Mouse (Mus musculus) embryonic facial prominence, embryonic 11.5 days (tissue): Measurements from ENCODE around the gene Zfp981. TPM values are rescaled to one million over a fixed set of nuclear protein-coding genes. Genes with fewer than 3 reads are reported as not detected.
A peak's percentile ranks its signal among the peaks of the same experiment; 100 is the strongest.
"Not testable (repeated sequence)": the region's sequence is repeated elsewhere in the genome, so short reads cannot be mapped to it uniquely, and the experiment has no call there.

ENCODE experiments used
- ATAC-seq: fragments of 200-750 bp; cut with Nextera tagmentation; replicated peaks from 2 replicates; pipeline ENCODE4 v1.8.0; 2017; ENCODE audit warnings: low read depth; ENCODE audit not compliant: insufficient number of reproducible peaks, low FRiP score, low TSS enrichment
- DNase-seq: peaks from one replicate; pipeline ENCODE4 v3.0.0-alpha.2; 2015; ENCODE audit warnings: low spot score
- H3K27ac ChIP-seq: fragments of 300-500 bp; sonication (generic); replicated peaks from 2 replicates; pipeline ENCODE4 v1.5.1; 2014; ENCODE audit warnings: mild to moderate bottlenecking, low read depth, low read length, control low read depth
- H3K27me3 ChIP-seq: fragments of 300-500 bp; sonication (generic); 2 replicates; pipeline ENCODE4 v1.6.1; 2014; ENCODE audit warnings: mild to moderate bottlenecking, low read length, moderate library complexity, mixed read lengths; ENCODE audit not compliant: control insufficient read depth, insufficient read depth
- H3K36me3 ChIP-seq: fragments of 300-500 bp; sonication (generic); replicated peaks from 2 replicates; pipeline ENCODE4 v1.6.1; 2014; ENCODE audit warnings: low read depth, mild to moderate bottlenecking, low read length, moderate library complexity, mixed read lengths; ENCODE audit not compliant: control insufficient read depth, insufficient read depth
- H3K4me1 ChIP-seq: fragments of 300-500 bp; sonication (generic); 2 replicates; pipeline ENCODE4 v1.6.1; 2014; ENCODE audit warnings: low read length, mixed read lengths; ENCODE audit not compliant: control insufficient read depth, insufficient read depth
- H3K4me2 ChIP-seq: fragments of 300-500 bp; sonication (generic); 2 replicates; pipeline ENCODE4 v1.6.1; 2014; ENCODE audit warnings: low read depth, mild to moderate bottlenecking, control low read depth, low read length, moderate library complexity
- H3K4me3 ChIP-seq: fragments of 300-500 bp; sonication (generic); 2 replicates; pipeline ENCODE4 v1.5.1; 2014; ENCODE audit warnings: low read depth, low read length, control low read depth
- H3K9ac ChIP-seq: fragments of 300-500 bp; sonication (generic); replicated peaks from 2 replicates; pipeline ENCODE4 v1.6.1; 2014; ENCODE audit warnings: mild to moderate bottlenecking, control low read depth, low read length
- H3K9me3 ChIP-seq: fragments of 300-500 bp; sonication (generic); replicated peaks from 2 replicates; pipeline ENCODE4 v1.6.1; 2016; ENCODE audit warnings: mild to moderate bottlenecking, low read length, inconsistent platforms, mixed read lengths; ENCODE audit not compliant: control insufficient read depth
- WGBS: fragments of 180-500 bp; shearing (Covaris S2); extraction: QIAGEN DNeasy Blood & Tissue Kit; methylation state at CpG from one replicate; pipeline ENCODE4 v1.1.7; 2014; 5-methylcytosine and 5-hydroxymethylcytosine counted together
- polyA plus RNA-seq: library from polyadenylated mRNA; unstranded; fragments of >200 nt; fragmentation: Nextera tagmentation; extraction: Ambion mirVana; gene quantifications from 2 replicates; pipeline ENCODE4 v1.2.1, GENCODE M21; 2014

Gene Zfp981
- polyA plus RNA-seq, 1 experiment from 2014 or later = not detected

DNA sequence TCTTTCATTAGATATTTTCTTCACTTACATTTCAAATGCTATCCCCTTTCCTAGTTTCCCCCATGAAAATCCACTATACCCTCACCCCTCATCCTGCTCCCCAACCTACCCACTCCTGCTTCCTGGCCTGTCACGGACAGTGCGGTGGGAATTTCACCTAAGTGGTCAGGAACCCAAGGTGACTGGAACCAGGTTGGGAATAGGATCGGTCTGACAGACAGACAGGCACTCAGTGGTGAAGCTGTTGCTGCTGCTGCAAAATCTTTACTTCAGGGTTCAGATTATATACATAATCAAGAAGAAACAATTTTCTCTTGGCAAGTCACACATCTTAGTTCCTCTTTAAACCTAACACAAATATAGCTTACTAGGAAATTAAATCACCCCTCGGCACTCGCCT is 42.0 kb upstream of the Zfp981 start:
- H3K9me3 ChIP-seq = peaks cover 20% of the 10 kb centered on the region
- not testable (repeated sequence) for DNase-seq

DNA sequence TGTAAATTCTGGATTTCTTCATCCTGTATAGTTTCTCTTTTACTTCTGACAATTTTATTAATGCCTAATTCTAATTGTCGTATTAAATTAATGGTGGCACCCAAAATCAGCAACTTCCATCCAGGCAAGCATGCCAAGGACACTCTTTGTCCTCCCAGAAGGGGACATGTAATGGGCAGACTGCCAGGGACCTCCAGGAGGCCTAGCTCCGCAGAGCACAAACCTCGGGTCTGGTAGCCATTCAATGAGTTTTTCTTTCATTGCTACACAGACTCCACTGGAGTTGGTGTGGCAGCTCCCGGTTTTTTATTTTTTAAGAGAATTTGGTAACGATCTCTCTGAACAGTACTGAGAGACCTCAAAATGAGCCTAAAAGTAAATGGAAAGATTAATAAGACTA is 41.1 kb upstream of the Zfp981 start:
- H3K27me3 ChIP-seq, H3K9ac ChIP-seq, H3K4me1 ChIP-seq, H3K4me2 ChIP-seq, DNase-seq, H3K4me3 ChIP-seq, H3K27ac ChIP-seq, ATAC-seq, H3K36me3 ChIP-seq: not testable (repeated sequence)
- peaks cover 15% of the 10 kb centered on the region for H3K9me3 ChIP-seq
- 81% methylated on average over 5 of the region's 5 CpGs for WGBS

More for the DNA sequence above, 42.0 kb upstream of the Zfp981 start:
- H3K27ac ChIP-seq, H3K36me3 ChIP-seq, H3K4me3 ChIP-seq, ATAC-seq, H3K4me1 ChIP-seq, H3K27me3 ChIP-seq, H3K9ac ChIP-seq, H3K4me2 ChIP-seq: not testable (repeated sequence)
- WGBS = 81% methylated on average over 5 of the region's 5 CpGs

DNA sequence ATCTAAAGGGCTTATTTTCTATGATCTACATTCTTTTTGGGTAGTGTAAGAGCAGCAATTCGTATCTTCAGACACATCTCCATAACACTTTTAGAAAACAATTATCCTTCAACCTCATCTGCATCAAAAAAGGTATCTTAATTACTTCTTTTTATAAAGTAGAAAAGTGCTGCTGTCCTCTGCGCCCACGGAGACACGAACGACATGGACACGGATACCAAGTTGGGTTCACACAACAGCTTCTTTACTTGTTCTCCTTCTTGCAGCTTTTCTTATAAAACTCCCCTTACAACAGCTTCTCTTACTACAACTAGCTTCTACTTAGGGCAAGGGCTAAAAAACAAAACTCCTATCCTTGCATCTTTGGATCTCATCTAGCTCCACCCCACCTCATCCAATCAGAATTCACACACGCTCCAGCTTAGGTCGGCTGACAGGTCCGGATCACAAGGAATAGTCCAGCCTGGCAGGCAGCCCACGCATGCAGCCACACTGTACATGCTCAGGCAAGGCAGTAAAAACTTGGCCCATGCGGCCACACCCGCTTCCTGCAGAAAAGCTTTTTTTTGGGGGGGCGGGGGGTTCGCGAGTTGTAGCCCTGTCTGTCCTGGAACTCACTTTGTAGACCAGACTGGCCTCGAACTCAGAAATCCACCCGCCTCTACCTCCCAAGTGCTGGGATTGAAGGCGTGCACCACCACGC is 38.0 kb upstream of the Zfp981 start:
- H3K27me3 ChIP-seq, H3K9ac ChIP-seq, H3K27ac ChIP-seq, H3K4me2 ChIP-seq, H3K36me3 ChIP-seq, H3K9me3 ChIP-seq, DNase-seq, H3K4me3 ChIP-seq, H3K4me1 ChIP-seq: not testable (repeated sequence)
- WGBS = 89% methylated on average over 17 of the region's 19 CpGs
- peak; percentile 63; the same call in 1 of the 2 replicates for ATAC-seq

DNA sequence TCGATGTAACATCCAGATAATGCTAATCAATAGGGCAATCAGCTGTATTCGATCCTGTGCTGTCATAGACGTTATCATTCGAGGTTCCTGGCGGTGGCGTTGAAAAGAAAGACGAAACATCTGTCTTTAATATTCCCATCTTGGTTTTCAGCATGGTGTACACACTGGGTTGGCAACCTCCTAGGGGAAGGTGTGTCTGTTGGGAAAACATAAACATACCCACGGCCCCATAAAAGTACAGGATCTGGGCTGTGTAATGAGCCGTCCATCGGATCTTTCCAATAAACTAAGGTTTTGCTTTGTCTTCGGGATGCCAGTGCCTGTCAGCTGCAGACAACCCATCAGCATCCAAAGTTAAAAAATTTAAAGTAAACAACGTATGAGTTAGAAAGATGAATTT is 31.8 kb upstream of the Zfp981 start:
- H3K4me3 ChIP-seq, H3K4me1 ChIP-seq, ATAC-seq, H3K36me3 ChIP-seq, H3K4me2 ChIP-seq, H3K9me3 ChIP-seq, H3K27me3 ChIP-seq, DNase-seq, H3K9ac ChIP-seq, H3K27ac ChIP-seq: not testable (repeated sequence)
- 94% methylated on average over 9 of the region's 12 CpGs for WGBS

DNA sequence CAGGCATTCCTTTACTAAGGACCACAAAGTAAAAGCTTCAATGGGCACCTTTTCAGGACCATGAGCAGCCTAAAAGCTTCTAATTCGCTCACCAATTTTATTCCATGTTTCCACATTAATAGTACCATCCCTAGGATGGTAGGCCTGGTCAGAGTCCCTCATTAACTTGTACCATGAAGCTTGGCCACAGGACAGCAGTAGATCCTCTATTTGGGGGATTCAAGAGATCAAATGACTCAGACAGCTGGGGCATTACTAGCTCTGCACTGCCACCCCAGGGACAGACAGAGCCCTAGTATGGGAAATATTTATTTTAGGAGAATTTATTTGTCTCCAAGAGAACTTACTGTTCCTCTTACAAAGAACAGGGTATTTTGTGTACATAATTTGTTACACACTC is 27.6 kb upstream of the Zfp981 start:
- not testable (repeated sequence) for DNase-seq, H3K27me3 ChIP-seq, H3K9ac ChIP-seq, H3K4me2 ChIP-seq, H3K4me1 ChIP-seq, H3K4me3 ChIP-seq, H3K27ac ChIP-seq, H3K9me3 ChIP-seq, H3K36me3 ChIP-seq
- no CpG with 5 or more reads among the region's 1 CpGs for WGBS
- ATAC-seq = peak; percentile 58; the same call in 1 of the 2 replicates

DNA sequence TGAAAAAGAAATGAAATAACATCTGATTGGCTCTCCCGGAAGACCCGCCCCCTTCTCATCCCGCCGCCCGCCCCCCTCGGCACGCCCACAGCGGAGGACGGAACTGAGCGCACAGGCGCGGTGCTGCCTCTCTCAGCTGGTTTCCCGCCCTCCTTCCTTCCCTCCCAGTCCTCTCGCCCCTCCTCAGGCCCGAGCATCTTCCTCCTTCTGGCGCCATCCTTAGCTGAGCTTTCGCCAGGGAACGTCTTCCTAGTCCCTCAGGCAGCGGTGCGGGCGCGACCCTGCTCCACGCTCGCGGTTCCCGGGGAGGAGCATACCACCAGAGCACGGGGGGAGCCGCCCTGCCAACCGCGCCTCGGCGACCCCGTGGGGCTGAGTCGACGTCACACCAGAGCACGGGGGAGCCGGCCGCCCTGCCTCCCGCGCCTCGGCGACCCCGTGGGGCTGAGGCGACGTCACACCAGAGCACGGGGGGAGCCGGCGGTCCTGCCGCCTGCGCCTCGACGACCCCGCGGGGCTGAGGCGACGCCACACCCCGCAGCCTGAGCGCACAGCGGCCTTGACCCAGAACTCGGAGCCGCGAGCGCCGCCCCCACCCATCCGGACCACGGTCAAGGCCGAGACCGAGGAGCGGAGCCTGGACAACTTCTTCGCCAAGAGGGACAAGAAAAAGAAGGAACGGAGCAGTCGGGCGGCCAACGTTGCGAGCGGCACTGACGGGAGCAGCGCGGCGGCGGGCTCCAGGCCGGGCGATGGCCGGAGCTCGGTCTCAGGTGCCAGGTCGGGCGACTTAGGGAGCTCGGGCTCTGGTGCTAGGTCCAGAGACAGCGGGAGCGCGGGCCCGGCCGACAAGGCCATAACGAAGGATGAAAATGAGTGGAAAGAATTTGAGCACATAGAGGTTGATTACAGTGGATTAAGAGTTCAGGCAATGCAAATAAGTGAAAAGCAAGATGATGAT is 26.8 kb upstream of the Zfp981 start:
- H3K27me3 ChIP-seq, H3K9ac ChIP-seq, H3K4me1 ChIP-seq, H3K4me3 ChIP-seq, H3K4me2 ChIP-seq, H3K27ac ChIP-seq, H3K9me3 ChIP-seq, DNase-seq, H3K36me3 ChIP-seq: not testable (repeated sequence)
- ATAC-seq = peak; percentile 95
- 61% methylated on average over 53 of the region's 94 CpGs for WGBS

DNA sequence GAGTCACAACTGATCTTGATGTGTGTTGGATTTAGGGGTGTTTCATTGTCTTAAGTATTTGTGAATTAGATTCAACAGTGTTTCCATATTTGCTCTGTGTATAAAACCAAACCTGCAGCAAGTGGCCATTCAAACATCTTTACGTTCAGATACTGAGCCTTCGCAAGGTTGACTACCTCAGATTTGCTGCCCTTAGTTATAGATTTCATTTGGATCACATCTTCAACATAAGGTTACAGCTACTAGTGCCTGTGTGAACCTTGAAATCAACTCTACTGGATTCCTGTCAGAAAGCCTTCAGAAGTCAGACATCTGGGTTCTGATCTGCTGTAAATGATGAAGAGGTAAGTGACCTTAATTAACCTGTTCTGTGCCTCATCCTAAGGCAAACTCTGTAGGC is 25.6 kb upstream of the Zfp981 start:
- H3K9me3 ChIP-seq = peaks cover 13% of the 10 kb centered on the region
- H3K27me3 ChIP-seq, H3K9ac ChIP-seq, ATAC-seq, DNase-seq, H3K4me1 ChIP-seq, H3K4me2 ChIP-seq, H3K27ac ChIP-seq, H3K4me3 ChIP-seq, H3K36me3 ChIP-seq: not testable (repeated sequence)
- WGBS = 93% methylated on average over 2 of the region's 2 CpGs

DNA sequence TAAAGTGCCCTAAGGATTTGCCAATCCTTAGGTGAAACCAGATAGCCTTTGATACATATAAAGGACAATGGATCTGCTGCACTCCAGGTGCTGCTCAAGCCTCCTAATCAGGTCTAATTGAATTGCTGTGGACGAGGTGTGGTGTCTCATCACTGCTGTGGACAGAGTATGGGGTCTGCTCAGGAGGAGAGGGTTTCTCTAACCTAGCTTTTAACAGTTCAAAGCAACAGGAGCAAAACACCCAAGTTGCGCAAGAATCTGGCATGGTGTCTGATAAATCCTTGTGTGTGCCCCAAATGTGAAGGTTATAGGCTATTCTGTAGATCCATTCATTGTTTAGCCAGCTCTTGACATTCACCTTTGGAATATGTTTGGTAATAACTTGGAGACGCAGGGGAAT is 24.9 kb upstream of the Zfp981 start:
- not testable (repeated sequence) for H3K4me2 ChIP-seq, H3K9ac ChIP-seq, ATAC-seq, H3K27ac ChIP-seq, DNase-seq, H3K4me1 ChIP-seq, H3K36me3 ChIP-seq, H3K4me3 ChIP-seq, H3K27me3 ChIP-seq
- peaks cover 18% of the 10 kb centered on the region for H3K9me3 ChIP-seq
- WGBS = 82% methylated on average over 3 of the region's 3 CpGs
